Mouse (Mus musculus): ENCODE measurements around the gene Il20rb.

The Il20rb gene

GRCm38 (mm10) chr9:100470936-100471604 is 15.5 kb downstream of the Il20rb start:
- no peak for DNase-seq (ENCODE audit: low spot score in 2 of 2)

GRCm38 (mm10) chr9:100470228-100470627 is 16.4 kb downstream of the Il20rb start:
- DNase-seq (ENCODE audit: low spot score in 2 of 2): no peak

GRCm38 (mm10) chr9:100469681-100470080 is 16.9 kb downstream of the Il20rb start:
- no peak for DNase-seq (ENCODE audit: low spot score in 2 of 2)

- DNase-seq (ENCODE audit: low spot score in 2 of 2): no peak
These were observed 18.4 kb downstream of the Il20rb start for GRCm38 (mm10) chr9:100468151-100468550.

GRCm38 (mm10) chr9:100467653-100468052 is 18.9 kb downstream of the Il20rb start:
- DNase-seq (ENCODE audit: low spot score in 2 of 2): no peak

- no peak for DNase-seq (ENCODE audit: low spot score in 2 of 2)
These were observed 19.8 kb downstream of the Il20rb start for GRCm38 (mm10) chr9:100466743-100467142.

- no peak for DNase-seq (ENCODE audit: low spot score in 2 of 2)
These were observed 20.6 kb downstream of the Il20rb start for GRCm38 (mm10) chr9:100465988-100466387.

GRCm38 (mm10) chr9:100465380-100465779 is 21.2 kb downstream of the Il20rb start:
- no peak for DNase-seq (ENCODE audit: low spot score in 2 of 2)

GRCm38 (mm10) chr9:100463771-100464170 is 22.8 kb downstream of the Il20rb start:
- DNase-seq (ENCODE audit: low spot score in 2 of 2): no peak

- DNase-seq (ENCODE audit: low spot score in 2 of 2): no peak
These were observed 24.5 kb downstream of the Il20rb start for GRCm38 (mm10) chr9:100462098-100462497.

GRCm38 (mm10) chr9:100461671-100462070 is 24.9 kb downstream of the Il20rb start:
- no peak for DNase-seq (ENCODE audit: low spot score in 2 of 2)

- no peak for DNase-seq (ENCODE audit: low spot score in 2 of 2)
These were observed 26.4 kb downstream of the Il20rb start for GRCm38 (mm10) chr9:100460203-100460602.

- no peak for DNase-seq (ENCODE audit: low spot score in 2 of 2)
These were observed 28.5 kb downstream of the Il20rb start for GRCm38 (mm10) chr9:100457971-100458681.

GRCm38 (mm10) chr9:100454664-100454993 is 32.0 kb downstream of the Il20rb start:
- no peak for DNase-seq (ENCODE audit: low spot score in 2 of 2)

GRCm38 (mm10) chr9:100453944-100454663 is 32.5 kb downstream of the Il20rb start:
- peak; percentile 64 to 82 for DNase-seq (ENCODE audit: low spot score in 2 of 2)

- no peak for DNase-seq (ENCODE audit: low spot score in 2 of 2)
These were observed 34.2 kb downstream of the Il20rb start for GRCm38 (mm10) chr9:100452432-100452831.

- DNase-seq (ENCODE audit: low spot score in 2 of 2): peak; percentile 67 to 87
These were observed 40.4 kb downstream of the Il20rb start for GRCm38 (mm10) chr9:100446059-100446686.

GRCm38 (mm10) chr9:100440111-100440790 is 46.3 kb downstream of the Il20rb start:
- DNase-seq (ENCODE audit: low spot score in 2 of 2): no peak

- no peak for DNase-seq (ENCODE audit: low spot score in 2 of 2)
These were observed 47.1 kb downstream of the Il20rb start for GRCm38 (mm10) chr9:100439481-100439880.

GRCm38 (mm10) chr9:100438994-100439393 is 47.6 kb downstream of the Il20rb start:
- no peak for DNase-seq (ENCODE audit: low spot score in 2 of 2)

GRCm38 (mm10) chr9:100436865-100437595 is 49.6 kb downstream of the Il20rb start:
- no peak for DNase-seq (ENCODE audit: low spot score in 2 of 2)

Measured in spleen, postnatal 4 days (tissue).